Mouse (Mus musculus): ENCODE results near the gene Klhdc8a. TPM values are rescaled to one million over a fixed set of nuclear protein-coding genes. Genes with fewer than 3 reads are reported as not detected.

The Klhdc8a gene
- polyA plus RNA-seq, 1 experiment from 2014 or later, result 0.06 TPM

GRCm38 (mm10) chr1:132290921-132291675 is 7.3 kb upstream of the Klhdc8a start:
- Histone ChIP-seq H3K36me3 (no peaks in the 10 kb centered on the region), H3K4me1 (replicated peaks) (0 out of 2 replicates have a peak, but pooled peaks cover 2% of the 10 kb centered on the region), H3K4me3 (replicated peaks) (no peak overlapping the region), H3K9ac (no peak overlapping the region), H3K9me3 (replicated peaks) (no peaks in the 10 kb centered on the region), H3K27me3 (peaks cover 23% of the 10 kb centered on the region), H3K27ac (no peak overlapping the region), H3K4me2 (no peak overlapping the region)
- WGBS (ENCODE audit: insufficient replicate concordance), result 57% methylated on average over 11 of the region's 11 CpGs
- ATAC-seq (ENCODE audit: low read depth) (no peak), DNase-seq (no peak)

- Histone ChIP-seq H3K9ac (no peak overlapping the region), H3K4me3 (replicated peaks) (no peak overlapping the region), H3K4me2 (no peak overlapping the region), H3K36me3 (no peaks in the 10 kb centered on the region), H3K4me1 (replicated peaks) (0 out of 2 replicates have a peak, but pooled peaks cover 2% of the 10 kb centered on the region), H3K9me3 (replicated peaks) (no peaks in the 10 kb centered on the region), H3K27ac (no peak overlapping the region), H3K27me3 (peaks cover 29% of the 10 kb centered on the region)
- 49% methylated on average over 4 of the region's 4 CpGs for WGBS (ENCODE audit: insufficient replicate concordance)
- ATAC-seq (ENCODE audit: low read depth) (no peak), DNase-seq (no peak)
These were observed 6.7 kb upstream of the Klhdc8a start for GRCm38 (mm10) chr1:132291706-132292105.

DNA sequence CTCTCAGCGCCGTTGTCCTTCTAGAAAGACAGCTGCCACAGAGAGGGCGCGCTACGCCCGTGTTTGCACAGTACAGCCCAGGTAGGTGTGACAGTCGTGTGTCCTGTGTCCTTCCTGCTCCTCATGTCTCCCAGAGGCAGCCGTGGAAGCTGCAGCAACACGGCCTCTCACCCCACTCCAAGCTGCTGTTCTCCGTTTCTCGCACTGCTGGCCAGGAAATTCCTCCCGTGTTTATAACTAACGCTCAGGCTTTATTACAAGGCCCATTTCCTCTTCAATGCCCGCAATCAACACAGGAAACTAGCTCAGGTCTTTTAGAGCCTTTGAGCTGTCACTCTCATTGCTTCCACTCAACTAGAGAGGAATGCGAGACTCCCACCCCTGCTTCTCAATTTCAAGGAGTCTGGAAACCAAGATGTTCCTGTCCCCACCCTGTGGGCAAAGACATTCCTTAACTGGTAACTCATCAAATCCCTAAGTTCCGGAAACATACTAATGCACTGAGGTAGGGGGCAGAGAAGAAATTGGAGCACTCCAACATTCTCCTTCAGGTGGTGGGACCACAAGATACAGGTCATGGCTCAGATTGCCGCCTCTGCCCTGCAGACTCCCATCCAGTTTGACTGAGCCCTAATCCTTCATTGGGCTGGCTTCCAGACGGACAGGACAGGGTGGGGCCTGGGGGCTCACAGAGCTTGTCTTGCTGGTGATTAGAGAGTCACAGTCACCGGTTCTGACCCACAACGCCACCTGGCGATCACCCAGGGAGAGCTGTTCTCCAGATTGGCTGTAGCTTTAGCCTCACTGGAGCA is 5.9 kb upstream of the Klhdc8a start:
- H3K27ac ChIP-seq, result no peak overlapping the region
- DNase-seq (peak; percentile 16), ATAC-seq (ENCODE audit: low read depth) (no peak; the same call in 1 of the 2 replicates)
- H3K9ac ChIP-seq, result no peak overlapping the region
- H3K4me2 ChIP-seq, result no peak overlapping the region
- 41% methylated on average over 21 of the region's 21 CpGs for WGBS (ENCODE audit: insufficient replicate concordance)
- no peak overlapping the region for H3K4me3 ChIP-seq (replicated peaks)
- H3K27me3 ChIP-seq, result peaks cover 34% of the 10 kb centered on the region
- no peaks in the 10 kb centered on the region for H3K9me3 ChIP-seq (replicated peaks)
- H3K4me1 ChIP-seq (replicated peaks), result 0 out of 2 replicates have a peak, but pooled peaks cover 2% of the 10 kb centered on the region
- H3K36me3 ChIP-seq, result no peaks in the 10 kb centered on the region

DNA sequence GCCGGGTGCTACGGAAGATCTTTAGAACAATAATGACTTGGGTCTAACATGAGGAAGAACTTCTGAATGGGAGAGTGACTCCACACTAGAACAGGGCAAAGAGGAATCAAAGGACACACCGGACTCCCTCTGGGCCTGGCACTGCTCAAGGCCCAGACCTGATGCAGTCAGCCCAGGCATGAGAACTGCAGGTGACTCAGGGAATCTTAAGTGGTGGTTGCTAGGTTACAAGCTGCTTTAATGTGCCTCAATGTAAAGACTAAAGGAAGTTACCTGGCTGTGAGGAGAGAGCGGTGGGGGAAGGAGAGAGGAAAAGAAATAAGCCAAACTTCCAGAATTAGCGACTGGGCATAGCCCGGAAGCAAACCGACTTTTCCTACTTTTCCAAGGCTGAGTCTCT is 2.9 kb upstream of the Klhdc8a start:
- Histone ChIP-seq H3K4me3 (replicated peaks) (no peak overlapping the region), H3K9me3 (replicated peaks) (no peaks in the 10 kb centered on the region), H3K4me1 (replicated peaks) (peaks cover 17% of the 10 kb centered on the region; the same call in 1 of the 2 replicates), H3K27me3 (peaks cover 54% of the 10 kb centered on the region), H3K36me3 (no peaks in the 10 kb centered on the region), H3K4me2 (no peak overlapping the region), H3K27ac (no peak overlapping the region), H3K9ac (no peak overlapping the region)
- 71% methylated on average over 7 of the region's 7 CpGs for WGBS (ENCODE audit: insufficient replicate concordance)
- ATAC-seq (ENCODE audit: low read depth) (no peak), DNase-seq (no peak)

DNA sequence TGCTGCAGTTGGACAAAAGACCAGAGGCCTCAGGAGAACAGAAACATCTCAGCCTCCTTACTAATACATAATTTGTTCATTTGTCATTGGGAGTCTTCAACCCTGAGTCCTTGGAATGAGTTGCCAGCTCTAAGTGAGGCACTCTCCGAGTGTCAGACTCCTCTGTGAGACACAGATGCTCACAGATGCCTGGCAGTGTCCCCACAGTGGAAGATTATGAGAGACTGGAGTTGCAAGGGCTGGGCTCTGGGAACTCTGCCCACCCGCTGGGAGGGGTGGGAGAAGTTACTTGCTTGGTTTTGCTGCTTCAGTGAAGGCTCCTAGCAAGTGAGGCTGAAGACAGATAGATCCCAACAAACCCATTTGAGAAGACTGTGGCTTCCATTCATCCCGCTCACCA is 2.4 kb upstream of the Klhdc8a start:
- Histone ChIP-seq H3K4me2 (no peak overlapping the region), H3K27me3 (peaks cover 60% of the 10 kb centered on the region), H3K27ac (no peak overlapping the region), H3K4me3 (replicated peaks) (no peak overlapping the region), H3K4me1 (replicated peaks) (peaks cover 17% of the 10 kb centered on the region; the same call in 1 of the 2 replicates), H3K9ac (no peak overlapping the region), H3K9me3 (replicated peaks) (no peaks in the 10 kb centered on the region), H3K36me3 (no peaks in the 10 kb centered on the region)
- DNase-seq (no peak), ATAC-seq (ENCODE audit: low read depth) (no peak)
- 59% methylated on average over 3 of the region's 3 CpGs for WGBS (ENCODE audit: insufficient replicate concordance)

DNA sequence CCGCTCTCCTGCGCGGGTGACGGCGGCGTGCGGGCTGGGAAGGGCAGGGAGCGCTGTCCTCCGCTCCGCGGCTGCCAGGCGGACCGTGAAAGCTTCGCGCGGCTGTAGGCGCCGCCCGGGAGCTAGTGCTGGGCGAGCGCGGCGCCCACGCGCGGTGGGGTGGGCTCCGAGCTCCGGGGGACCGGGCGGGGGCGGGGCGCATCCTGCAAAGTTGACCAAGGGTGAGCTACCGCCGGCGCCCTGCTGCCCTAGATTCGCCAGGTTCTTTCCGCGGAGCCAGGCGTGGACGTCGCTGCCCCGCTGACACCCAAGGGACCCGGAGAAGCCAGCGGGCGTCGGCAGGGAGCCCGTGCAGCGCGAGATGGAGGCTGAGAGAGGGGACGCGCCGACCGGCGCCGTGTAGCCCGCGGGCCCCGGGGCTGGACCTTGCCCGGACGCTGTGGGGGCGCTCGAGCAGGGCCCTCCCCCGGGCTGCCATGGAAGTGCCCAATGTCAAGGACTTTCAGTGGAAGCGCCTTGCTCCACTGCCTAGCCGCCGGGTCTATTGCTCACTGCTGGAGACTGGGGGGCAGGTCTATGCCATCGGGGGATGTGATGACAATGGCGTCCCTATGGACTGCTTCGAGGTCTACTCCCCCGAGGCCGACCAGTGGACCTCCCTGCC is 507 bp downstream of the Klhdc8a start:
- Histone ChIP-seq H3K27ac (no peak overlapping the region), H3K4me3 (replicated peaks) (peak overlapping the region; percentile 55), H3K36me3 (no peaks in the 10 kb centered on the region), H3K9me3 (replicated peaks) (no peaks in the 10 kb centered on the region), H3K9ac (peak overlapping the region; percentile 45), H3K4me2 (peak overlapping the region; percentile 71), H3K27me3 (peaks cover 88% of the 10 kb centered on the region), H3K4me1 (replicated peaks) (peaks cover 15% of the 10 kb centered on the region; the same call in 1 of the 2 replicates)
- DNase-seq, result no peak
- WGBS (ENCODE audit: insufficient replicate concordance), result 1% methylated on average over 70 of the region's 71 CpGs
- ATAC-seq (ENCODE audit: low read depth), result peak; percentile 32; the same call in 1 of the 2 replicates

GRCm38 (mm10) chr1:132299744-132300143 is 1.3 kb downstream of the Klhdc8a start:
- Histone ChIP-seq H3K4me3 (replicated peaks) (no peak overlapping the region), H3K36me3 (no peaks in the 10 kb centered on the region), H3K27ac (no peak overlapping the region), H3K4me1 (replicated peaks) (peaks cover 15% of the 10 kb centered on the region; the same call in 1 of the 2 replicates), H3K27me3 (peaks cover 88% of the 10 kb centered on the region), H3K9ac (no peak overlapping the region), H3K9me3 (replicated peaks) (no peaks in the 10 kb centered on the region), H3K4me2 (no peak overlapping the region)
- DNase-seq, result no peak
- WGBS (ENCODE audit: insufficient replicate concordance), result 64% methylated on average over 5 of the region's 5 CpGs
- ATAC-seq (ENCODE audit: low read depth), result no peak

- peaks cover 77% of the 10 kb centered on the region for H3K27me3 ChIP-seq
- no peak for DNase-seq
- H3K4me3 ChIP-seq (replicated peaks), result no peak overlapping the region
- H3K4me1 ChIP-seq (replicated peaks), result peaks cover 15% of the 10 kb centered on the region; the same call in 1 of the 2 replicates
- no peaks in the 10 kb centered on the region for H3K36me3 ChIP-seq
- 84% methylated on average over 5 of the region's 5 CpGs for WGBS (ENCODE audit: insufficient replicate concordance)
- no peak overlapping the region for H3K27ac ChIP-seq
- H3K9ac ChIP-seq, result no peak overlapping the region
- no peak overlapping the region for H3K4me2 ChIP-seq
- H3K9me3 ChIP-seq (replicated peaks), result no peaks in the 10 kb centered on the region
- no peak for ATAC-seq (ENCODE audit: low read depth)
These were observed 2.8 kb downstream of the Klhdc8a start for GRCm38 (mm10) chr1:132301242-132301641.

- no peak overlapping the region for H3K4me3 ChIP-seq (replicated peaks)
- H3K27ac ChIP-seq, result no peak overlapping the region
- H3K4me1 ChIP-seq (replicated peaks), result peaks cover 15% of the 10 kb centered on the region; the same call in 1 of the 2 replicates
- ATAC-seq (ENCODE audit: low read depth), result no peak
- no peaks in the 10 kb centered on the region for H3K36me3 ChIP-seq
- no peaks in the 10 kb centered on the region for H3K9me3 ChIP-seq (replicated peaks)
- no peak for DNase-seq
- WGBS (ENCODE audit: insufficient replicate concordance), result 72% methylated on average over 9 of the region's 9 CpGs
- peaks cover 65% of the 10 kb centered on the region for H3K27me3 ChIP-seq
- no peak overlapping the region for H3K9ac ChIP-seq
- H3K4me2 ChIP-seq, result no peak overlapping the region
These were observed 4.0 kb downstream of the Klhdc8a start for GRCm38 (mm10) chr1:132302341-132302866.

DNA sequence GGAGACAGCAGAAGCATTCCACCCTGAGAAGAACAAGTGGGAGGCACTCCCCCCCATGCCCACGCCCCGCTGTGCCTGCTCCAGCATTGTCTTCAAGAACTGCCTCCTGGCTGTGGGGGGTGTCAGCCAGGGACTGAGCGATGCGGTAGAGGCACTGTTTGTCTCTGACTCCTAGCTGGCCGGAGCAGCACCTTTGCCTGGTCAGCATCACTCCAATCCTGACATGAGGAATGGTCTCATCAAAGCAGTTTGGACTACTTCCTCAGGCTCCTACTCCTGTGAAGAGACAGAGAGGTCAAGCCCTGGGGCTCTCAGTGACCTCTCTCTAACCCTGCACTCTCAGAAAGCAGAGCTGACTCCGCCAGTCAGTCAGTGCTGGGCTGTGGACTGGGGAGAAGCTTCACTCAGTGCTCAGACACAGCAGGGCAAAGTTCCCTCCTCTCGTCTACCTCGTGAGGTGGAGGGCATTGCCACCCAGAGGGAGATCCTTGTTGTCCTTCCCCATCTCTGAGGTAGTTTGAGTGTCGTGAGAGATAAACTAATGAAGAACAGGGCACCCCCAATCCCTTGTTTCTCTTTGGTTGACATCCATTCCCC is 6.3 kb downstream of the Klhdc8a start:
- no peak overlapping the region for H3K27ac ChIP-seq
- no peak overlapping the region for H3K4me3 ChIP-seq (replicated peaks)
- no peaks in the 10 kb centered on the region for H3K9me3 ChIP-seq (replicated peaks)
- no peaks in the 10 kb centered on the region for H3K4me1 ChIP-seq (replicated peaks)
- WGBS (ENCODE audit: insufficient replicate concordance), result 40% methylated on average over 9 of the region's 9 CpGs
- H3K36me3 ChIP-seq, result no peaks in the 10 kb centered on the region
- ATAC-seq (ENCODE audit: low read depth), result no peak
- H3K4me2 ChIP-seq, result no peak overlapping the region
- peaks cover 56% of the 10 kb centered on the region for H3K27me3 ChIP-seq
- no peak overlapping the region for H3K9ac ChIP-seq
- no peak for DNase-seq

All from liver, embryonic 13.5 days (tissue).